Mouse (Mus musculus) heart, adult 8-10 months (tissue): ENCODE data around the gene Kirrel3. TPM values are rescaled to one million over a fixed set of nuclear protein-coding genes. Genes with fewer than 3 reads are reported as not detected.

Experiments
- DNase-seq: peaks from one replicate; pipeline ENCODE4 v3.0.0; 2022; ENCODE audit warnings: low spot score
- total RNA-seq, 4 experiments: library from RNA; stranded (reverse); gene quantifications; 2 replicates each; pipeline ENCODE4 v1.2.4; 2022

The Kirrel3 gene
- under 1 TPM; 0.33 to 0.69 (median 0.54) TPM for total RNA-seq

- DNase-seq, result peak; percentile 23
These were observed at the start of gene Kirrel3 for GRCm38 (mm10) chr9:34485759-34486431. Kirrel3 (plus strand) TSS chr9:34485894.

GRCm38 (mm10) chr9:34440721-34441120 lies 45.0 kb upstream of the Kirrel3 start:
- DNase-seq, result no peak

- no peak for DNase-seq
These were observed 41.7 kb upstream of the Kirrel3 start for GRCm38 (mm10) chr9:34443950-34444349.

- DNase-seq, result no peak
These were observed 39.0 kb upstream of the Kirrel3 start for GRCm38 (mm10) chr9:34446497-34447350.

- no peak for DNase-seq
These were observed 38.0 kb upstream of the Kirrel3 start for GRCm38 (mm10) chr9:34447736-34448135.

DNA sequence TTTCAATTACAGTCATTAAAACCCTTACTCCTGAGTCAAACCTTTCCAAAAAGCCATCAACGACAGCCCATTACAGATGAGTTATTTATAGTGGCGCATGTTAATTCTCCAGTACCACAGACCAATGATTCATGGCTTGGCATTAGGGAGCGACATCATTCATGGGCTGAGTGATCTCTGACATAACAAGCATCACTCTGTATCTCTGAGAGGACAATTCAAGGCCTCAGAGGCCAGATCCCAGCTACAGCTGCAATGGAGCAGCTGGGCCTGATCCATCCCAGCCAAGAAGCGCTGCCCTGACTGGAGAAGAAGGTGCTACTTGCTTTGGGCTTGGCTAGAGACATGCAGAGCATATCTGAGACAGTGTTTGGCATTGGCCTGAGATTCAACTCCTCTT lies 37.2 kb upstream of the Kirrel3 start:
- peak; percentile 16 for DNase-seq

GRCm38 (mm10) chr9:34458189-34458588 lies 27.5 kb upstream of the Kirrel3 start:
- no peak for DNase-seq

- no peak for DNase-seq
These were observed 25.7 kb upstream of the Kirrel3 start for GRCm38 (mm10) chr9:34459968-34460367.

- DNase-seq, result no peak
These were observed 22.0 kb upstream of the Kirrel3 start for GRCm38 (mm10) chr9:34463666-34464065.

DNA sequence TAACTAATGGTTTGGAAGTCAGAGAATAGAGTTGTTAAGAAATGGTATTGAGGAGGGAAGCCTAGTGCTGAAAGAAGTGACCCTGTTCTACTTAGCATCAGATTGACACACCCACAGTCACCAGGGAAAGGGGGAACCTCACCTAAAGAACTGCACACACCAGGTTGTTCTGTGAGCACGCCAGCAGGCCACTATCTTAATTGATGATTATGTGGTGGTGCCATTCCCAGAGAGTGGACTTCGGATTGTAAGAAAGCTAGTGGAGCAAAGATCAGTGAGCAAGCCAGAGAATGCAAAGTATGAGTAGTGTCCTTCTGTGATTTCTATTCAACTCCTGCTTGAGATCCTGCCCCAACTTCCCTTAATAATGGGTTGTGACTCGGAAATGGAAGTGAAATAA lies 19.6 kb upstream of the Kirrel3 start:
- no peak for DNase-seq

DNA sequence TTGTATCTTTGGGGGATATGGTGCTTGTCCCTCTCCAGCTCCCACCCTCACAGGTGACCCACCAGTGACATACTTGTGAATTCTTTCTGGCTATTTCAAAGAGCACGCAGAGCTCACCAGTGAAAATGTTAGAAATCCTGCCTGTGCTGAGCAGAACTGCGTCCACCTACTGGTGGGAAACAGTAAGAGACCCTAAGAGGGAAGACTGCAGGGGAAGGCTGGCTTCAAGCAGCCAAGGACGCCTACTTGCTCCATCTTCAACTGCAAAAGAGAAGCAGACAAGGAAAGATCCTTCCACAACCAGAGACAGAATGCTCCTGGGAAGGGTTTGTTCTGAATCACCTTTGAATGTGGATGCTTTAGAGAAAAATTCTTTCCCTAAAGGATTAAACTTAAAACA lies 16.5 kb upstream of the Kirrel3 start:
- DNase-seq, result no peak

DNA sequence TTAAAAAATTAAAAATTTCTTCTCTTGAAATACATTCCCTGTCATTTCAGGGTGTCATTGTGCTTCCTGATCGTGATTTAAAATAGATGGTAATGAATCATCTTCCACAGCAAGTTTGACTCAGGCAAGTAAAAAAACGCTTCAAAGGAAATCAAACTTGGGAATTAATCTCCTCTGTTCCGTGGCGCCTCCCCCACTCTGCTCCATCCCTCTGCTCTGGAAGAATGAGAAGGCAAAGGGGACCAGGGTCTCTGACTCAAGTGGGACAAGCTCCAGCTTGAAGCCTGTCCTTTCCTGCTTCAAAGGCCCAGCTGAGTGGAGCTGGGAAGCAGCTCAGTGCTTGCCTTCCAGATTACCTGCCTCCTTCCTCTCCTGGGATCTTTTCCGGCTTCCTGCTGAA lies 9.5 kb upstream of the Kirrel3 start:
- DNase-seq, result no peak

DNA sequence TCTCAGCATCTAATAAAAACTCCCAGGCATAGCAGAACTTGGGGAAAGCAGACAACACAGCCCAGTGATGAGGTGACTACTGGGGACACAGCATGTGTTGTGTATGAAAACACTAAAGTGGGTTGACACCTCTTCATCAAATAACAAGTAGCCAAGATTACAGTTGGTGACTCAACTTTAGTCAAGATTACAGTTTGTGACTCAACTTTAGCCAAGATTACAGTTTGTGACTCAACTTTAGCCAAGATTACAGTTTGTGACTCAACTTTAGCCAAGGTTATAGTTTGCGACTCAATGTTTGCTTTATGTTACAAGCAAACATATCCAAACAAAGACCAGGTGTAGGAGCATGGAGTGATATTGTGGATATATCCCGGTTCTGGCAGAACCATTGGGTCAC lies 7.2 kb upstream of the Kirrel3 start:
- DNase-seq, result no peak

DNA sequence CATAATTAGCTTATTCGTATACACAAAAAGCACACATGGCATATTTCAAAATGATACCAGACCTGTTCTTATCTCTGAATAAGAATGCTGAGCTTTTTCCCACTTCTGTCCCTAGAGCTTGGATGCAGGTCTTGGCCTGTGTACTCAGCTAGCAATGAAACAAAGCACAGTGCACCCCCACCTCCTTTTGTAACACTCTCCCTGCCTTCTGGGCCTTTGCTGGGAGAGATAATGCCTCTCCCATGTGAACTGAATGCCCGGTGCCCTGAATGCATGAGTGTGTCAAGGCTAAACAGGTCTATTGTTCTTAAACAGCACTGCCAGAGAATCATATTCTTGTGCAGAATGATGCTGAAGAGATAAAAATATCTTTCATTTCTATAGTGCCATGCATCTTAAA lies 2.5 kb upstream of the Kirrel3 start:
- DNase-seq, result no peak

DNA sequence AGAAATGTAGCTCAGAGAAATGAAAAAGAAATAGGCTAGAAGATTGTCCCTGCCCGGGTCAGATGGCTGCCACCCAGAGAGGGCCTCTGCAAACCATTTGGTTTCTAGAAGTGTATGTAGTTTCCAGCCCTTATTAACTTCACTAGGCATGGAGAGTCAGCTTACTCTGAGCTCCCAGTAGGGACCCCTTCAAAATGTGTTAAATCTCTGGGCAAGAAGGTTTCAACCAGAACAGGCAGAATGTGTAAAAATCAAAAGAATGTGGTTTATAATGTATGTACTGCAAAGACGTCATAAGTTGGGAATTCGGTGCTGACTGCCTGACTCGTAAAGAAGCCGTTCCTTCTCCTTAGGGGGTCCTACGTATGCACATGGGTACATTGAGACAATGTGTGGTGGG lies 1.0 kb upstream of the Kirrel3 start:
- no peak for DNase-seq

GRCm38 (mm10) chr9:34488267-34488666 lies 2.6 kb downstream of the Kirrel3 start:
- no peak for DNase-seq

DNA sequence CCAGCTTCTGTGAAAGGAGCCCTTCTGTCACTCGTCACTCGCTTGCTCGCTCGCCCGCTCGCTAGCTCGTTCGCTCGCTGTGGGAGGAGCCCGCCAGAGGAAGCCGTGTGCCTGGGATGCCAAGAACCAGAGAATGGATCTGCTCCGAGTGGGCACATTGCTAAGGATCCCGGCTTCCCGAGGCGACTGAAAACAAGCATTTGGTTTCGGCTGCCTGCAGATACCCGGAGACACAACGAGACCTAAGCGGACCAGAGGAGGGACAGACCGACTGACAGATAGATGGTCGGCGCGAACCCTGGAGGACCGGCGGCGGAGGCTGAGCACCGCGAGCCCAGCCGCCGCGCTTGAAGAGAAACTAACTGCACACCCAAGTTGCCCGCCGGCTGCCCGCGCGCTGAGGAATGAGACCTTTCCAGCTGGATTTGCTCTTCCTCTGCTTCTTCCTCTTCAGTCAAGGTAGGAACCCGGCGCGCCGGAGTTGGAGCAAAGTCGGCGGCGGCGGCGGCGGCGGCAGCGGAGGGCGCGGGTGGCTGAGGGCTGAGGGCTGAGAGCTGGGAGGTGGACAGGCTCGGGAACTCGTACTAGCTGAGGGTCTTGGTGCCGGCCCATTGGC lies 3.1 kb downstream of the Kirrel3 start:
- peak; percentile 20 for DNase-seq

DNA sequence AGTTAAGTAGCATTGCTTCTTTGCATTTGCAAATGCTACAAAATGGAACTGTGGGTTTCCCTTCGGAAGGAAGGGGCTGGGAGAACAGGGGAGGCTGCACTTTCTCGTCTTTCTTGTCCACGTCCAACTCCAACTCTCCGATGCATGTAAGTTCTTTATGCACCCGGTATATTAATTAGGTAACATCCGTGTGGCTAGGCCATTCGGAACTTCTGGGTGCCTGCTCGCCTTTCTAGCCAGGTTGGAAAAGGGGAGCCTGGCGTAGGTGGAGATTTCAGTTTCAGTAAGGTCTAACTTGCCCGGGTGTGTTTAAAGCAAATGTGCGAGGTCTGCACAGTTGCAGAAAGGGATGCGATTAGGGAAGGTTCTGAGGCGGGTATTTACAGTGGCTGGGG lies 3.6 kb downstream of the Kirrel3 start:
- no peak for DNase-seq

DNA sequence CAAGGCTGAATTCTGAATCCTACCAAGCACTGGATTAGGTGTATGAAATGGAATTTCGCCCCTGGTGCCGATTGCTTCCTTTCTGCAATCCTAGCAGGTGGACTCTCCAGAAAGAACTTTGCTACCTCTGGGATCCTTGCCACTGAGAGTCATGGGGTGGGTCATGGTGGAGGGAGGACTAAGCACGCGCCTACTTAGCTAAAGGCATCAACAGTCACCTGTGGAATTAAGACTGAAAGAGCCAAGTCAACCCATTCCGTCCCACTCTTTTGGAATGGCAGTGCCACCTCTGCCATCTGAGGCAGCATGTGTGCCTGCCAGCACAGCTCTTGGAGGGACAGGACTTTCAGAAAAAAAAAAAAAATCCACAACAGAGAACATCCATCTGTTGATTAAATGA lies 4.1 kb downstream of the Kirrel3 start:
- DNase-seq, result no peak

DNA sequence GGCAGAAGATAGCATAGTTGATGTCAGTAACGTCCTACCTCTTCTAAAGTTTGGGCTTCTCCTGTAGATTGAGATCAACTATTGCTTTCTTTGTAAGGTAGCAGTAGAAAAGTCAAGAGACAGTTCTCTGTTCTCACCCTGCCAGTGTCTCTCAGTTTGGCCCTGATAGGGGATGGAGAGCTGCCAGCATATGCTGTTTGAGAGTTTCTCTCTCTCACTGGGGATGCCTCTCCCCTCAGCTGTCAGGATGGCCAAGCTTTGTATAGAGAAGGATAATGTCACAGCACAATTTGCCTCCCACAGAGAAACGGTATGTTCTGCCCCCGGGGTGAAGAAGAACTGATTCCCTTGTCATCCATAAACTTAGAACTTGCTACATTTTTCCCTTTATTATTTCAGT lies 6.4 kb downstream of the Kirrel3 start:
- no peak for DNase-seq

DNA sequence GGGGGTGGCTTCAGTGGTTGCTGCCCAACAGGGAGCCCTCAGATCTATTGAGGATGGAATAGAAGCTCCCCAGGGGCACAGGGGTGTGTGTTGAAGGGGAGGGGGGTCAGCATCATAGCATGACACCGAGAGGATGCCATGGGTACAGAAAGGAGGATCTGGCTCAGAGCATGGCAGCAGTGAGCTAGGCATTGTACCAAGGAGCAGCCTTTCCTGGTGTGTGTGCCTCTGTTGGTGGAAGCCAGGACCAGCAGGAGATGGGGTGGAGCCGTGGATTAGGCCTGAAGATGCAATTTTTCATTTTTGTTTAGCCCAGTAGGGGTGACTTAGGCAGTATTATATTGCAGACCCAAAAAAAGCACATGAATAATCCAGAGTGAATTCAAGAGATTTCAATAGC lies 7.9 kb downstream of the Kirrel3 start:
- no peak for DNase-seq

DNA sequence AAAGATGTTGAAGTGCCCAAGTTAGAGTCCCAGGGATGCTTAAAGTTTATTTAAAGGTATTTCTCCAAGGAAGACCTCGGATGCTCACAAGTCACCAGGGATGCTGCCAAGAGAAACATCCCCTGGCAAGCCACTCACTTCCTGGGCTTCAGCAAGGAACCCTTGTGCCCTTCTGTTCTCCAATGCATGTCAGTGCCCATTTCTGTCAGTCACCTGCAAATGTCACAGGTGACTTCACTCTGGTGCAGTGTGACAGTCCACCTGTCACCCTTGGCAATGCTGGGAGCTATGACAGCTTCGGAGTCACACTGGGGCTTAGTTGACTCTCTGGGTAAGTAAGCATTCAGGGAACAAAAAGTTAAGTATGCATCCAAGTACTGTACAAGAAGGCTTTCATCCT lies 12.4 kb downstream of the Kirrel3 start:
- DNase-seq, result no peak

DNA sequence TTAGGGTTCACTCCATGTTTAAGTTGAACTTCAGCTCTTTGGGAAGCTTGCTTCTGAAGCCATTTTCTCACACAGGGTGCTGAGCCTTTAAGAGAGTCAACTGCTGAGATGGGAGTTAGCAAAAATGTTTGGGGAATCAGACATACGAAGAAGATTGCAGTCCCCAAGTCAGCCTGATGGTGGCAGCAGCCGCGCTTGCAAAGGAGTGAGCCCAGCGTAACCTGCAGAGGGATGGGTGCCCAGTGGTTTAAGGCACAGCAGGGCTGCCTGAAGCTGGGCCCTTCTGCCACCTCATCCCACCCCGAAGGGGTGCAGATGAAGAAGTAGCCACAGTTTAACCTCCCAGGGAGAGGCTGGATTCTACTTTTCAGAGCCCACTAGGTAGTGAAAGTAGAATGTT lies 13.0 kb downstream of the Kirrel3 start:
- peak; percentile 67 for DNase-seq
